In genomic region chr1:61414772-61415171, GRCm38 (mm10) we compare ENCODE assay signal across 17 mouse cellular contexts.
"Had no signal": no experiment of that assay in that cellular context is flagged by ENCODE, and none has a peak within 500 bp of the region (broad histone marks: within the 10 kb centered on the region; RNA-seq: fewer than 3 reads in every experiment).

No protein-coding gene starts in this region.

- ATAC-seq: inflammation-experienced regulatory T-cells, adult 6 months; intestine, postnatal 0 days had no signal

- H3K27ac ChIP-seq: left cerebral cortex, adult 2 months; limb, embryonic 10.5 days; liver, embryonic 15.5 days; macrophage; midbrain, embryonic 12.5 days; neural tube, embryonic 15.5 days; stomach, embryonic 15.5 days had no signal

- H3K27me3 ChIP-seq: liver, embryonic 15.5 days; megakaryocyte, embryonic 14.5 days; midbrain, embryonic 12.5 days; neural tube, embryonic 15.5 days; stomach, embryonic 15.5 days had no signal

- H3K9me3 ChIP-seq: limb, embryonic 10.5 days; liver, embryonic 15.5 days; megakaryocyte, embryonic 14.5 days; midbrain, embryonic 12.5 days; neural tube, embryonic 15.5 days; stomach, embryonic 15.5 days had no signal

- H3K36me3 ChIP-seq: limb, embryonic 10.5 days; liver, embryonic 15.5 days; midbrain, embryonic 12.5 days; neural tube, embryonic 15.5 days; stomach, embryonic 15.5 days had no signal

- H3K4me1 ChIP-seq: liver, embryonic 15.5 days; megakaryocyte, embryonic 14.5 days had no signal

- DNase-seq: kidney, adult 8-10 months; kidney, postnatal 25 days; lung, adult 2 months; right cerebral cortex, postnatal 14 days; thymus, adult 2 months; thymus, postnatal 36 days had no signal

- H3K4me2 ChIP-seq: liver, embryonic 11.5 days; liver, embryonic 15.5 days; midbrain, embryonic 12.5 days; neural tube, embryonic 15.5 days had no signal

- H3K4me3 ChIP-seq: left cerebral cortex, adult 2 months; limb, embryonic 10.5 days; liver, embryonic 15.5 days; midbrain, embryonic 12.5 days; neural tube, embryonic 15.5 days; stomach, embryonic 15.5 days had no signal

- H3K9ac ChIP-seq: liver, embryonic 15.5 days; midbrain, embryonic 12.5 days; neural tube, embryonic 15.5 days; stomach, embryonic 15.5 days had no signal
